Mouse (Mus musculus): Measurements from ENCODE around the gene Tubb1.

Gene Tubb1

GRCm38 (mm10) chr2:174442460-174442859, 8.0 kb upstream of the Tubb1 start:
- DNase-seq (ENCODE audit: extremely low spot score, low spot score) = no peak

- no peak for DNase-seq (ENCODE audit: extremely low spot score, low spot score)
Measured at GRCm38 (mm10) chr2:174443046-174443445, 7.4 kb upstream of the Tubb1 start.

- no peak for DNase-seq (ENCODE audit: extremely low spot score, low spot score)
Measured at GRCm38 (mm10) chr2:174444359-174444758, 6.1 kb upstream of the Tubb1 start.

GRCm38 (mm10) chr2:174445018-174445417, 5.5 kb upstream of the Tubb1 start:
- DNase-seq (ENCODE audit: extremely low spot score, low spot score) = no peak

GRCm38 (mm10) chr2:174446492-174446891, 4.0 kb upstream of the Tubb1 start:
- DNase-seq (ENCODE audit: extremely low spot score, low spot score) = no peak

GRCm38 (mm10) chr2:174446905-174447304, 3.6 kb upstream of the Tubb1 start:
- DNase-seq (ENCODE audit: extremely low spot score, low spot score) = no peak

- DNase-seq (ENCODE audit: extremely low spot score, low spot score) = no peak
Measured at GRCm38 (mm10) chr2:174448405-174448804, 2.1 kb upstream of the Tubb1 start.

GRCm38 (mm10) chr2:174453681-174454080, 3.2 kb downstream of the Tubb1 start:
- no peak for DNase-seq (ENCODE audit: extremely low spot score, low spot score)

- DNase-seq (ENCODE audit: extremely low spot score, low spot score) = no peak
Measured at GRCm38 (mm10) chr2:174459365-174459764, 8.9 kb downstream of the Tubb1 start.

GRCm38 (mm10) chr2:174463370-174463769, 12.9 kb downstream of the Tubb1 start:
- DNase-seq (ENCODE audit: extremely low spot score, low spot score) = no peak

- DNase-seq (ENCODE audit: extremely low spot score, low spot score) = peak; percentile 93
Measured at GRCm38 (mm10) chr2:174463789-174464523, 13.5 kb downstream of the Tubb1 start, which contains the start of gene Atp5e. TSS of gene Atp5e (minus strand) at chr2:174464105.

- DNase-seq (ENCODE audit: extremely low spot score, low spot score) = no peak
Measured at GRCm38 (mm10) chr2:174470333-174470732, 19.8 kb downstream of the Tubb1 start.

- no peak for DNase-seq (ENCODE audit: extremely low spot score, low spot score)
Measured at GRCm38 (mm10) chr2:174470786-174471405, 20.4 kb downstream of the Tubb1 start.

- no peak for DNase-seq (ENCODE audit: extremely low spot score, low spot score)
Measured at GRCm38 (mm10) chr2:174472407-174472806, 21.9 kb downstream of the Tubb1 start.

- peak; percentile 98 for DNase-seq (ENCODE audit: extremely low spot score, low spot score)
Measured at GRCm38 (mm10) chr2:174472818-174473549, 22.5 kb downstream of the Tubb1 start, which contains the start of gene Prelid3b. TSS of gene Prelid3b (minus strand) at chr2:174473081.

- DNase-seq (ENCODE audit: extremely low spot score, low spot score) = no peak
Measured at GRCm38 (mm10) chr2:174473550-174473927, 23.0 kb downstream of the Tubb1 start.

GRCm38 (mm10) chr2:174477543-174478319, 27.2 kb downstream of the Tubb1 start:
- DNase-seq (ENCODE audit: extremely low spot score, low spot score) = no peak

- no peak for DNase-seq (ENCODE audit: extremely low spot score, low spot score)
Measured at GRCm38 (mm10) chr2:174478746-174479145, 28.3 kb downstream of the Tubb1 start.

- DNase-seq (ENCODE audit: extremely low spot score, low spot score) = no peak
Measured at GRCm38 (mm10) chr2:174487005-174487404, 36.5 kb downstream of the Tubb1 start.

- DNase-seq (ENCODE audit: extremely low spot score, low spot score) = no peak
Measured at GRCm38 (mm10) chr2:174492858-174493257, 42.4 kb downstream of the Tubb1 start.

GRCm38 (mm10) chr2:174500814-174501503, 50.5 kb downstream of the Tubb1 start:
- DNase-seq (ENCODE audit: extremely low spot score, low spot score) = no peak
